Mouse (Mus musculus): ENCODE measurements around the gene Slc9a5. TPM values are rescaled to one million over a fixed set of nuclear protein-coding genes. Genes with fewer than 3 reads are reported as not detected.

The Slc9a5 gene
- polyA plus RNA-seq, 1 experiment: not detected

DNA sequence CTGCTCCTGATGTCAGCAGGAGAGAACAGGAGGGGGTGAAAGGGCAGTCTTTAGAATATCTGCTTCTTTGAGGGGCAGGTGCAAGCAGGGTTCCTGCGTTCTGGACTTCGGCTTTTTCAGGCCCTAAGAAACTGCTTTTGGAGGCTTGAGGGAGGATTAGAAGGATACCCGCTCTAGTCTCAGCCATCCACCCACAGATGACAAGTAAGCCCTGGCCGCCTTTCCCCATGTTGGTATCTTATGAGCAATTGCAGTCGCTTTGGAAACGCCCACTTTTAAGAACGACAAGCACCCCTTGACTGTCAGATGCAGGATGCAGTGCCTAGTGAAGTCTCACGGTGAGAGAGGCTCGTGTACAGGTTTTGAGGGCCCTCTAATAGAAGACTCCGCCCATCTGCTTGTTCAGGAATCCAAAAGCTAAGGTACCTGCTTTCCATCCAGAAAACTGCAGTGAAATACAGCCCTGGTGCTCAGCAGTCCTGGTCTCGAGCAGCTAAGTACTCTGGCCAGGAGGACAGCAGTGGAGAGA, 29.9 kb upstream of the Slc9a5 start:
- no peak for TF ChIP-seq TAL1 (IDR thresholded peaks at IDR 0.05; ENCODE audit: low read length)
- TF ChIP-seq GATA1 (IDR thresholded peaks at IDR 0.05; ENCODE audit: low read length): no peak
- peaks cover 89% of the 10 kb centered on the region for H3K4me1 ChIP-seq (ENCODE audit: control insufficient read depth)
- H3K9me3 ChIP-seq (ENCODE audit: control insufficient read depth, low read length): 0 out of 2 replicates have a peak, but pooled peaks cover 2% of the 10 kb centered on the region
- H3K36me3 ChIP-seq (ENCODE audit: control insufficient read depth): peaks cover 97% of the 10 kb centered on the region
- no peak overlapping the region for H3K4me3 ChIP-seq (replicated peaks)
- no peaks in the 10 kb centered on the region for H3K27me3 ChIP-seq (ENCODE audit: control insufficient read depth)

DNA sequence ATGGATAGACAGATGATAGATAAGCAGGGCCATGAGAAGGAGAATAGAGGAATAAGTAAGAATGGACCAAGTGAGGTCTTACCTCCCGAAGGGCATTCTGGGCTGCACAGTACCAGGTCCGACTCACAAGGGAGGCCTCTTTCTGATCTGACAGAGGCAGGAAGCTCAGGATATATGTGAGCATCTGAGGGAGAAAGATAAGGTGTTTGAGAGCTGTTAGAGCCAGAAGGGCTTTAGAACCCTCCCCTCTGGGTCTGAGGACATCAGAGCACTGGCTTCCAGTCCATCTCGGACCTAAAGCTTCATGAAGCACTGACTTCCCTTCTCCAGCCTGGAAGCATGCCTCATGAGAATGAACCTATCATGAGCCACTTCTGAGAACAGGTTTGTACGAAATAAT, 25.5 kb upstream of the Slc9a5 start:
- TF ChIP-seq TAL1 (IDR thresholded peaks at IDR 0.05; ENCODE audit: low read length): peak; percentile 87
- peak; percentile 86 for TF ChIP-seq GATA1 (IDR thresholded peaks at IDR 0.05; ENCODE audit: low read length)
- Histone ChIP-seq H3K9me3 (ENCODE audit: control insufficient read depth, low read length) (0 out of 2 replicates have a peak, but pooled peaks cover 2% of the 10 kb centered on the region), H3K4me3 (replicated peaks) (peak overlapping the region; percentile 85), H3K36me3 (ENCODE audit: control insufficient read depth) (peaks cover 78% of the 10 kb centered on the region), H3K27me3 (ENCODE audit: control insufficient read depth) (no peaks in the 10 kb centered on the region), H3K4me1 (ENCODE audit: control insufficient read depth) (peaks cover 91% of the 10 kb centered on the region)

DNA sequence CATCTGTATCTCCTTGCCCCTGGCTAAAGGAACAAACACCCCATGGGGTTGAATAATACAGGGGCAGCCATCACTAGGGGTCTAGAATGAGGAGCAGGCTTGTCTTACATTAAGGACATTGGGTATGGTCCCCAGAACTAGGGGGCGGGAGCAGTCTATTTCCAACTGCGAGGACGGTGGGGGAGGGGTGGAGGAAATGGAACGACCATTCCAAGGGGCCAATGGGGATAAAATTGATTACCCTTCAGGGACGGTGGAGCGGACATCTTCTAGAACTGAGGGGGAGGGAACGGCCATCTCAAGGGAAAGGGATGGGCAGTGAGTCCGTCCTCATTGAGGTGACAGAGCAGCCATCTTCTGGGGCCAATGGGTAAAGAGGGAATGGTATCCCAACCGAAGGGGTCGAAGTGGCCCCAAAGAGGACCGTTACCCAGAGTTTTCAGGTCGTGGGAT, 23.0 kb upstream of the Slc9a5 start:
- peaks cover 78% of the 10 kb centered on the region for H3K4me1 ChIP-seq (ENCODE audit: control insufficient read depth)
- no peaks in the 10 kb centered on the region for H3K27me3 ChIP-seq (ENCODE audit: control insufficient read depth)
- peak overlapping the region; percentile 85 for H3K4me3 ChIP-seq (replicated peaks)
- TF ChIP-seq TAL1 (IDR thresholded peaks at IDR 0.05; ENCODE audit: low read length) (no peak), GATA1 (IDR thresholded peaks at IDR 0.05; ENCODE audit: low read length) (no peak)
- H3K36me3 ChIP-seq (ENCODE audit: control insufficient read depth): peaks cover 78% of the 10 kb centered on the region
- 0 out of 2 replicates have a peak, but pooled peaks cover under 1% of the 10 kb centered on the region for H3K9me3 ChIP-seq (ENCODE audit: control insufficient read depth, low read length)

DNA sequence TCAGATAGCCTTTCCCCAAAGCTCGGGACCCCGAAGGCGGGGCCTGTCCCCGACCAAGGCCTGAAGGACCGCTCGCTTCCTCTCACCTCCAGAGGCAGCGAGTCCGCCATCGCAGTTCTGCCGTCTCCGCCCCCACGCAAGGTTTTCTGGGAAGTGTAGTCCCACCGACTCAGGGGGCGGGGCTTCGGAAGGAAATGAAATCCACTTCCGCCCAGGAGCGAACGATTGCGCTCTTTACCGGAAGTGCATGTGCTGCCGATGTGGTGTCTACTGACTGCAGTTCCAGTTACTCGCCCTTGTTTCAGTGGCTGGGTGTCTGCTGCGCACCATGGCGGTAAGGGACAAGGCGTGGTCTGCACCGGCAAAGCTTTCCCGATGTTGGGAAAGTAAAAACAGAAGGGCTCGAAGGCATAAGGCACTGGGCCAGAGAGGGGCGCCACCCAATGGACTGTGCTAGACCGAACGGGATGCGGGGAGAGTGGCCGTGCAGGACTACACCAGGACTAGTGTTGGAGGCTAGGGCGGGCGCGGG, 22.4 kb upstream of the Slc9a5 start, which contains the start of the genes Lrrc29 and Tmem208:
Gene Lrrc29, minus strand, starts transcription at position 138 of the 532 bp plus-strand sequence.
Gene Tmem208, plus strand, starts transcription at position 214 of the 532 bp plus-strand sequence.
- Histone ChIP-seq H3K36me3 (ENCODE audit: control insufficient read depth) (peaks cover 78% of the 10 kb centered on the region), H3K4me3 (replicated peaks) (peak within 1 kb of the TSS; percentile 85), H3K4me1 (ENCODE audit: control insufficient read depth) (peaks cover 74% of the 10 kb centered on the region), H3K27me3 (ENCODE audit: control insufficient read depth) (no peaks in the 10 kb centered on the region), H3K9me3 (ENCODE audit: control insufficient read depth, low read length) (no peaks in the 10 kb centered on the region)
- TF ChIP-seq TAL1 (IDR thresholded peaks at IDR 0.05; ENCODE audit: low read length) (no peak), GATA1 (IDR thresholded peaks at IDR 0.05; ENCODE audit: low read length) (no peak)

DNA sequence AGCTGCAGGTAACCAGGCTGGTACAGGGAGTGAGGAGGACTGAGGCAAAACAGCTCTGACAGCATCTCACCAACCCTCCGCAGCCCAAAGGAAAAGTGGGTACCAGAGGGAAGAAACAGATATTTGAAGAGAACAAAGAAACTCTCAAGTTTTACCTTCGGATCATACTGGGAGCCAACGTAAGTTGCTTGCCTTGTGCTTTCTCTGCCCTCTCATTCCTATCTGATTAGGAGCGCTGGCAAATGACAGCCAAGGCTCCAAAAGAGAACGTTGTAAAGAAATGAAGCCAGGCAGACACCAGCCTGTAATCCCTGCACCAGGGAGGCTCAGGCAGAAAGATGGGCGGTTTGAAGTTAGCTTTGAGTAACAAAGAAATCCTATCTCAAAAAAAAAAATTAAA, 21.7 kb upstream of the Slc9a5 start:
- peak; percentile 77 for TF ChIP-seq GATA1 (IDR thresholded peaks at IDR 0.05; ENCODE audit: low read length)
- no peak for TF ChIP-seq TAL1 (IDR thresholded peaks at IDR 0.05; ENCODE audit: low read length)
- Histone ChIP-seq H3K27me3 (ENCODE audit: control insufficient read depth) (no peaks in the 10 kb centered on the region), H3K4me1 (ENCODE audit: control insufficient read depth) (peaks cover 67% of the 10 kb centered on the region), H3K36me3 (ENCODE audit: control insufficient read depth) (peaks cover 78% of the 10 kb centered on the region), H3K9me3 (ENCODE audit: control insufficient read depth, low read length) (no peaks in the 10 kb centered on the region), H3K4me3 (replicated peaks) (peak overlapping the region; percentile 85)

DNA sequence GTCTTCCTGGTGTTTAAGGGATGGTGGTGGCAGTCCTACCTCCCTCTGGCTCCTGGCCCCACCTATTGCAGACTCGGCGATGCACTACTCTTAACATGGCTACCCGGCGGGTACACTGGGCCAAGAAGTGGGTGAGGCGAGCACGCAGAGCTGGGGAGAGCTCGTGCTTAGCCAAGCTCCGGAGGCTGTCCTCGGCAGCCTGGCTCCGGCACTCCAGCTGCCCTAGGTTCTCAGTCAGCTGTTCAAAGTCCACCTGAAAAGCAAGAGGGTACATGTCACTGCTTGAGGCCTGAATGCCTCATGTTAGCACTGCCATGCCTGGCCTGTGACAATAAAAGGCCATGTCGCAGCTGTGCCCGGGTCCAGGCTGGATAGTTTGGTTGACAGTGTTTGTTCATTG, 18.3 kb upstream of the Slc9a5 start:
- H3K4me3 ChIP-seq (replicated peaks): no peak overlapping the region
- TF ChIP-seq TAL1 (IDR thresholded peaks at IDR 0.05; ENCODE audit: low read length): no peak
- no peak for TF ChIP-seq GATA1 (IDR thresholded peaks at IDR 0.05; ENCODE audit: low read length)
- H3K36me3 ChIP-seq (ENCODE audit: control insufficient read depth): peaks cover 63% of the 10 kb centered on the region
- H3K4me1 ChIP-seq (ENCODE audit: control insufficient read depth): peaks cover 34% of the 10 kb centered on the region
- H3K9me3 ChIP-seq (ENCODE audit: control insufficient read depth, low read length): no peaks in the 10 kb centered on the region
- H3K27me3 ChIP-seq (ENCODE audit: control insufficient read depth): no peaks in the 10 kb centered on the region

DNA sequence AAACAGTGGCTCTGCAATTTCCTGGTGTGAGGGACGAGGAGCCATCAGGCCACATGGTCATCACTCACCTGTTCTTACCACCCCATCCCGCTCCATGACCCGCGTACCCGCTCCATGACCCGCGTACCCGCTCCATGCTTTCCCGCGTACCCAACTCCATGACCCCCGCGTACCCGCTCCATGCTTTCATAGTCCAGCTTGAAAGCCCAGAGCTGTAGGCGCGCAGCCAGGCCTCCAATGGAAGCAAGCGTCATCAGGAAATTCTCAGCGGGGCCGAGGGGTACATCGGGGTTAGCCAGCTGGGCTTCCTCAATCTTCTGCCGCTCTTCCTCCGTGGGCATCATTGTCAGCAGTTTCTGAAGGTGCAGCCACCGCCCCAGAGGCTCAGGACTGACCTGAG, 17.2 kb upstream of the Slc9a5 start:
- TF ChIP-seq GATA1 (IDR thresholded peaks at IDR 0.05; ENCODE audit: low read length) (no peak), TAL1 (IDR thresholded peaks at IDR 0.05; ENCODE audit: low read length) (no peak)
- Histone ChIP-seq H3K36me3 (ENCODE audit: control insufficient read depth) (peaks cover 69% of the 10 kb centered on the region), H3K9me3 (ENCODE audit: control insufficient read depth, low read length) (peaks cover 3% of the 10 kb centered on the region), H3K4me3 (replicated peaks) (no peak overlapping the region), H3K4me1 (ENCODE audit: control insufficient read depth) (peaks cover 32% of the 10 kb centered on the region), H3K27me3 (ENCODE audit: control insufficient read depth) (no peaks in the 10 kb centered on the region)

DNA sequence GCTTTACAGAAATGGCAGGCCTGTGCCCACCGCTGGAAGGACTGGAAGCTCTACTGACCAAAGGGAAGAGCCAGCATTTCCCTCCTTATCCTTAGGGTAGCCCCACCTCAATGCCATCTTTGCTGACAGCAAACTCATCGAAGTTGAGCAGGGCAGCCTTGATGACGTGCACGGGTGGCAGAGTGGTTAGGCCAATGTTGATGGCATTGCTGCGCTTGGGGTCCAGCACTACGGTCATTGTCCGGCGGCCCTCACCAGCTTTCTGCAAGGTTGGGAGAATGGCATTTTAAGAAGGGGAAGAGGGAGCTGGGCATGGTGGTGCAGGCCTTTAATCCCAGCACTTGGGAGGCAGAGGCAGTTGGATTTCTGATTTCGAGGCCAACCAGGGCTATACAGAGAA, 16.7 kb upstream of the Slc9a5 start:
- Histone ChIP-seq H3K36me3 (ENCODE audit: control insufficient read depth) (peaks cover 74% of the 10 kb centered on the region), H3K9me3 (ENCODE audit: control insufficient read depth, low read length) (peaks cover 3% of the 10 kb centered on the region), H3K4me1 (ENCODE audit: control insufficient read depth) (peaks cover 27% of the 10 kb centered on the region), H3K4me3 (replicated peaks) (no peak overlapping the region), H3K27me3 (ENCODE audit: control insufficient read depth) (no peaks in the 10 kb centered on the region)
- TF ChIP-seq TAL1 (IDR thresholded peaks at IDR 0.05; ENCODE audit: low read length): no peak
- no peak for TF ChIP-seq GATA1 (IDR thresholded peaks at IDR 0.05; ENCODE audit: low read length)

DNA sequence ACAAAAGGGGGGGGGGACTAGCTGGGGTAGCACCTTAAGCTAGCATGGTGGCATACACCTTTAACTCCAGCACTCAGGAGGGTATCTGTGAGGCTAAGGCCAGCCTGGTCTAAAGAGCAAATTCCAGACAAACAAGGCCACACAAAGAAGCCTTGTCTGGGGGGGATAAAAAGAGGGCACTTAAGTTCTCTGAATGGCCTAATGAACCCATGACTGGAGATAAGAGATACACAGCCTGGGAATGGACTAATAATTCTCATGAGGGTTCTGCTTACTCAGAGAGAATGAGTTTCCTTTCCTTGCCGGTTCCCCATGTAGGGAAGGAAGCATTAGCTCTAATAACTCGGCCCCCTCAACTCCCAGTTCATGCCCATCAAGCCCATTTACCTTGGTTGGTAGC, 16.1 kb upstream of the Slc9a5 start:
- peaks cover 3% of the 10 kb centered on the region for H3K9me3 ChIP-seq (ENCODE audit: control insufficient read depth, low read length)
- H3K4me1 ChIP-seq (ENCODE audit: control insufficient read depth): peaks cover 21% of the 10 kb centered on the region
- TF ChIP-seq TAL1 (IDR thresholded peaks at IDR 0.05; ENCODE audit: low read length) (no peak), GATA1 (IDR thresholded peaks at IDR 0.05; ENCODE audit: low read length) (no peak)
- H3K36me3 ChIP-seq (ENCODE audit: control insufficient read depth): peaks cover 75% of the 10 kb centered on the region
- no peak overlapping the region for H3K4me3 ChIP-seq (replicated peaks)
- no peaks in the 10 kb centered on the region for H3K27me3 ChIP-seq (ENCODE audit: control insufficient read depth)

All from erythroblast, embryonic 14.5 days (primary cell).